Mouse (Mus musculus) spleen, adult 2 months (tissue): ENCODE measurements around the gene Clec3b.

Experiments
- CTCF ChIP-seq: fragments of 200-500 bp; IDR thresholded peaks from 2 replicates; pipeline ENCODE4 v1.5.1; 2011; ENCODE audit warnings: mild to moderate bottlenecking, inconsistent platforms; ENCODE audit not compliant: insufficient read depth, insufficient read length, insufficient replicate concordance; ENCODE audit errors: extremely low read depth
- POLR2A ChIP-seq: fragments of 200-500 bp; IDR thresholded peaks from 2 replicates; pipeline ENCODE4 v1.6.1; 2011; ENCODE audit warnings: low read depth, low read length, inconsistent platforms

GRCm38 (mm10) chr9:123177380-123178048 is 26.8 kb downstream of the Clec3b start:
- no peak for TF ChIP-seq POLR2A
- TF ChIP-seq CTCF, result no peak
